Mouse (Mus musculus) midbrain, embryonic 10.5 days (tissue): ENCODE measurements around the gene Hist1h3d. TPM values are rescaled to one million over a fixed set of nuclear protein-coding genes. Genes with fewer than 3 reads are reported as not detected.
"Not testable (repeated sequence)": the region's sequence is repeated elsewhere in the genome, so short reads cannot be mapped to it uniquely, and the experiment has no call there.

Experiments
- DNase-seq: peaks from one replicate; pipeline ENCODE4 v3.0.0-alpha.2; 2017; ENCODE audit warnings: low spot score
- H3K27ac ChIP-seq: fragments of 300-500 bp; sonication (generic); replicated peaks from 2 replicates; pipeline ENCODE4 v1.5.1; 2016; ENCODE audit warnings: mild to moderate bottlenecking
- H3K27me3 ChIP-seq: fragments of 300-500 bp; sonication (generic); 2 replicates; pipeline ENCODE4 v1.6.1; 2016; ENCODE audit warnings: low read depth, mild to moderate bottlenecking; ENCODE audit not compliant: poor library complexity, severe bottlenecking
- H3K36me3 ChIP-seq: fragments of 300-500 bp; sonication (generic); 2 replicates; pipeline ENCODE4 v1.6.1; 2016; ENCODE audit warnings: mild to moderate bottlenecking, moderate library complexity
- H3K4me1 ChIP-seq: fragments of 300-500 bp; sonication (generic); 2 replicates; pipeline ENCODE4 v1.6.1; 2016
- H3K4me3 ChIP-seq: fragments of 300-500 bp; sonication (generic); 2 replicates; pipeline ENCODE4 v1.5.1; 2016; ENCODE audit warnings: mild to moderate bottlenecking, moderate library complexity
- H3K9me3 ChIP-seq: fragments of 300-500 bp; sonication (generic); replicated peaks from 2 replicates; pipeline ENCODE4 v1.6.1; 2016; ENCODE audit warnings: mild to moderate bottlenecking
- WGBS: fragments of 180-500 bp; shearing (Covaris S2); methylation state at CpG from one replicate; pipeline ENCODE4 v1.1.7; 2016; 5-methylcytosine and 5-hydroxymethylcytosine counted together
- microRNA-seq: library from miRNA; unstranded; fragments of <30 nt; microRNA quantifications from one replicate; pipeline ENCODE4, GENCODE M21; 2017
- polyA plus RNA-seq: library from polyadenylated mRNA; unstranded; fragments of >200 nt; fragmentation: Nextera tagmentation; extraction: Ambion mirVana; gene quantifications from 2 replicates; pipeline ENCODE4 v1.2.1, GENCODE M21; 2016

Hist1h3d gene
- polyA plus RNA-seq, 1 experiment from 2014 or later, result 10.8 TPM

- DNase-seq, result no peak
- H3K4me1 ChIP-seq, result no peaks in the 10 kb centered on the region
- WGBS, result 89% methylated on average over 3 of the region's 3 CpGs
- H3K36me3 ChIP-seq, result no peaks in the 10 kb centered on the region
- no peaks in the 10 kb centered on the region for H3K9me3 ChIP-seq
- H3K4me3 ChIP-seq, result no peak overlapping the region
- no peaks in the 10 kb centered on the region for H3K27me3 ChIP-seq
- no peak overlapping the region for H3K27ac ChIP-seq
Measured at GRCm38 (mm10) chr13:23611638-23612037, 36.1 kb downstream of the Hist1h3d start.

DNA sequence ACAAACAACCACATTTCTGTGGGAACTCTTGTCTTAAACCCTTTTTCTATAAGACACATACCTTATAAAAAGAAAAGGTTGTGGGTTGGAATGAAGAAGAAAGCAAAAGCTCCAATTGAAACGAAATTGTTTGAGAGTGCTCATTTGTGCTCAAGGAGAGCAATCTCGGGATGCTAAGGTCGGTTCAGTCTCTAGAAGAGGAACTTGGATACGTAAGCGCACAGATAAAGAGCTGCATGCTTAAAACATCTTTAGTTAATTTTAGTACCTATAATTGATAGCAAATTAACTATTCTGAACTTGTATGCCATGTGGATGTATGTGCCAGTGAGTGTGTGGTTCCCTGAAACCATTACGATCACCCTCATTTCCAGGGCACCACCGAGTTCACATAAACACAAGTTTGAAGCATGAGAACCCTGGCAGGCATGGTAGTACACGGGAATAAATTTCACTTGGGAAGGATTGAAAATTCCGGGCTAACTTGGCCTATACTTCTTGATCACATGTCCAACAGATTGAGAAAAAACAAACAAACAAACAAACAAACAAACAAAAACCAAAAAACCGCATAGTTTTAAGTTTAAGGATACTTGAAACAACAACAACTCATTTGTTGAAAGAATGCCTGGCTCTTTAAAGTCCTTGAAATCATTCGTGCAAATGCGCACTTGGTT lies 44.6 kb downstream of the Hist1h3d start:
- 59% methylated on average over 12 of the region's 12 CpGs for WGBS
- Histone ChIP-seq H3K4me1 (peaks cover 20% of the 10 kb centered on the region), H3K27ac (peak overlapping the region; percentile 96), H3K4me3 (peak overlapping the region; percentile 70), H3K36me3 (no peaks in the 10 kb centered on the region), H3K27me3 (peaks cover 6% of the 10 kb centered on the region), H3K9me3 (no peaks in the 10 kb centered on the region)
- peak; percentile 16 for DNase-seq

DNA sequence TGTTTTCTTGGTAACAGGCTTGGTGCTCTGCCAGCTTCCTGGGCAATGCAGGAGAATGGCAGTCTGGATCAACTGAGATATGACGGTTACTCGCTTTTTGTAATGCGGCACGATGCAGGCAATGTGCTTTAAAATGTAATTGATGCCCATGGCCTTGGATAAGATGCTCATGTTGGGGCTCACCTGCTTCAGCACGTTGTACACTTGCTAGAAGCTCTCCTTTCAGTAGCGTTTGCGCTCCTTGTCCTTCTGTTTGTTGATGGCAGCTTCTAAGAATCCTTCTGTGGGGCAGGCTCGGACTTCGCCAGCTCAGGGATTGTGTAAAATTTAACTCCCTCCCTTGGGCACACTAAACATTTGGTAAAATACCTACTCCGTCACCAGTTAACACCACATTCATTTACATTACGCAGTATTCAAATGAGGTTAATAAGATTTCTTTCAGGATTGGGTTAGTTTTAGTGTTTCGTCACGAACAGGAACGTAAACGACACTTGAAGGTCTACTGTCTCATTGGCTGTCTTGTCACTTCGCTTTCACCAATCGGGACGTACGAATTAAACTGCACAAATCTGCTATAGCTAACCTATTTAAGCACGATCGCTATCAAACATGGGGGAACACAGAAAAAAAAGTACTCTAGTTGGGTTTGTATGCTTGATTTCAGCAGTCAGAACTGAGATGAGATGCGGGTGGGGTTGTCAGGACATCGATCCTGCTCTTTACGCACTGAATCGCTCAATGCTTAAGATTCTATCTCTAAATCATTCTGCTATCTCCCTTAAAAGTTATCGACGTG lies 45.4 kb downstream of the Hist1h3d start, which contains the start of gene Hist1h2be:
TSS of gene Hist1h2be (minus strand) at position 392 of the 799 bp plus-strand sequence.
- DNase-seq, result peak; percentile 69
- Histone ChIP-seq H3K27me3 (peaks cover 13% of the 10 kb centered on the region), H3K27ac (peak within 1 kb of the TSS; percentile 96), H3K36me3 (no peaks in the 10 kb centered on the region), H3K4me3 (peak within 1 kb of the TSS; percentile 70), H3K4me1 (peaks cover 20% of the 10 kb centered on the region), H3K9me3 (no peaks in the 10 kb centered on the region)
- WGBS, result 2% methylated on average over 27 of the region's 27 CpGs

GRCm38 (mm10) chr13:23621532-23622174 lies 46.1 kb downstream of the Hist1h3d start:
- H3K36me3 ChIP-seq, result no peaks in the 10 kb centered on the region
- peak; percentile 68 for DNase-seq
- under 1% methylated on average over 18 of the region's 18 CpGs for WGBS
- H3K27ac ChIP-seq, result peak overlapping the region; percentile 96
- H3K4me1 ChIP-seq, result peaks cover 20% of the 10 kb centered on the region
- H3K4me3 ChIP-seq, result peak overlapping the region; percentile 70
- H3K27me3 ChIP-seq, result peaks cover 20% of the 10 kb centered on the region
- no peaks in the 10 kb centered on the region for H3K9me3 ChIP-seq

- peaks cover 23% of the 10 kb centered on the region for H3K27me3 ChIP-seq
- H3K36me3 ChIP-seq, H3K9me3 ChIP-seq: not testable (repeated sequence)
- peaks cover 20% of the 10 kb centered on the region for H3K4me1 ChIP-seq
- WGBS, result under 1% methylated on average over 53 of the region's 53 CpGs
- H3K27ac ChIP-seq, result peak within 1 kb of the TSS; percentile 96
- DNase-seq, result peak; percentile 91
- peak within 1 kb of the TSS; percentile 70 for H3K4me3 ChIP-seq
Measured at GRCm38 (mm10) chr13:23622175-23622671, 46.7 kb downstream of the Hist1h3d start, which contains the start of gene Hist1h1e. TSS of gene Hist1h1e (minus strand) at chr13:23622558.

GRCm38 (mm10) chr13:23622861-23623450 lies 47.4 kb downstream of the Hist1h3d start:
- no peaks in the 10 kb centered on the region for H3K36me3 ChIP-seq
- no peak for DNase-seq
- H3K27ac ChIP-seq, result peak overlapping the region; percentile 96
- H3K9me3 ChIP-seq, result no peaks in the 10 kb centered on the region
- peaks cover 22% of the 10 kb centered on the region for H3K4me1 ChIP-seq
- H3K27me3 ChIP-seq, result peaks cover 23% of the 10 kb centered on the region
- peak overlapping the region; percentile 70 for H3K4me3 ChIP-seq
- WGBS, result 30% methylated on average over 7 of the region's 7 CpGs

Small RNAs within 50 kb of the gene (microRNA-seq; reads per million reads assigned to microRNA genes)
- gene Gm44297, result 0.90 reads per million
- gene Gm44359, result not detected
- not detected for gene Gm44394

Other genes with a start within 250 kb of the Hist1h3d start
- 55.6 and 58.6 TPM in 2 replicates for gene Zfp322a, start 206.6 kb upstream of the Hist1h3d start, polyA plus RNA-seq
- gene Abt1, start 151.9 kb upstream of the Hist1h3d start, polyA plus RNA-seq, result 14.3 and 14.7 TPM in 2 replicates
- 0.04 and 0.06 TPM in 2 replicates for gene Btn1a1, start 109.9 kb upstream of the Hist1h3d start, polyA plus RNA-seq
- 0.26 and 0.38 TPM in 2 replicates for gene Btn2a2, start 86.9 kb upstream of the Hist1h3d start, polyA plus RNA-seq
- gene Hist1h4h, start 44.7 kb upstream of the Hist1h3d start, polyA plus RNA-seq, result 2.0 and 4.1 TPM in 2 replicates
- gene Hist1h2af, start 41.9 kb upstream of the Hist1h3d start, polyA plus RNA-seq, result 4.7 and 9.5 TPM in 2 replicates
- 5.5 and 5.6 TPM in 2 replicates for gene Hist1h3g, start 40.3 kb upstream of the Hist1h3d start, polyA plus RNA-seq
- 1.00 and 1.0 TPM in 2 replicates for gene Hist1h2bh, start 32.4 kb upstream of the Hist1h3d start, polyA plus RNA-seq
- gene Hist1h3f, start 31.7 kb upstream of the Hist1h3d start, polyA plus RNA-seq, result 1.1 and 1.5 TPM in 2 replicates
- 1.7 TPM in 1 of 2 replicates, not detected in the other for gene Hist1h4f, start 24.1 kb upstream of the Hist1h3d start, polyA plus RNA-seq
- 0.58 and 0.63 TPM in 2 replicates for gene Hist1h1d, start 22.5 kb upstream of the Hist1h3d start, polyA plus RNA-seq
- gene Hist1h3e, start 13.4 kb upstream of the Hist1h3d start, polyA plus RNA-seq, result 5.1 and 7.2 TPM in 2 replicates
- 85.6 and 104 TPM in 2 replicates for gene Hist1h2ae, start 4.5 kb upstream of the Hist1h3d start, polyA plus RNA-seq
- 4.5 and 6.4 TPM in 2 replicates for gene Hist1h2bg, start 4.4 kb upstream of the Hist1h3d start, polyA plus RNA-seq
- gene Hist1h2bf, start 1.6 kb upstream of the Hist1h3d start, polyA plus RNA-seq, result 3.8 TPM in 2 replicates
- 0.67 and 1.3 TPM in 2 replicates for gene Hist1h2ad, start 1.4 kb upstream of the Hist1h3d start, polyA plus RNA-seq
- gene Hist1h4d, start 5.8 kb downstream of the Hist1h3d start, polyA plus RNA-seq, result 95.1 and 103 TPM in 2 replicates
- gene Hist1h2be, start 45.4 kb downstream of the Hist1h3d start, polyA plus RNA-seq, result 3.1 and 3.2 TPM in 2 replicates
- gene Hist1h1e, start 46.8 kb downstream of the Hist1h3d start, polyA plus RNA-seq, result 18.0 and 22.4 TPM in 2 replicates
- 1.3 TPM in 2 replicates for gene Hist1h2ac, start 108.2 kb downstream of the Hist1h3d start, polyA plus RNA-seq
- 22.1 and 23.9 TPM in 2 replicates for gene Hist1h2bc, start 108.4 kb downstream of the Hist1h3d start, polyA plus RNA-seq
- gene Hist1h1t, start 120.1 kb downstream of the Hist1h3d start, polyA plus RNA-seq, result not detected in 2 replicates
- 4.9 and 5.1 TPM in 2 replicates for gene Hist1h4c, start 122.7 kb downstream of the Hist1h3d start, polyA plus RNA-seq
- gene Hfe, start 135.1 kb downstream of the Hist1h3d start, polyA plus RNA-seq, result 2.3 and 2.5 TPM in 2 replicates
- gene Hist1h1c, start 163.0 kb downstream of the Hist1h3d start, polyA plus RNA-seq, result 8.8 and 9.5 TPM in 2 replicates
- gene Hist1h3c, start 169.8 kb downstream of the Hist1h3d start, polyA plus RNA-seq, result 7.3 and 9.5 TPM in 2 replicates
- gene Hist1h2bb, start 171.0 kb downstream of the Hist1h3d start, polyA plus RNA-seq, result 2.3 and 2.4 TPM in 2 replicates
- gene Hist1h2ab, start 175.4 kb downstream of the Hist1h3d start, polyA plus RNA-seq, result 44.4 and 45.3 TPM in 2 replicates
- gene Hist1h3b, start 176.5 kb downstream of the Hist1h3d start, polyA plus RNA-seq, result 8.1 and 11.3 TPM in 2 replicates
- 4.9 and 6.9 TPM in 2 replicates for gene Hist1h4b, start 181.2 kb downstream of the Hist1h3d start, polyA plus RNA-seq
- 0.42 TPM in 1 of 2 replicates, not detected in the other for gene Hist1h4a, start 185.5 kb downstream of the Hist1h3d start, polyA plus RNA-seq
- 3.6 and 3.9 TPM in 2 replicates for gene Hist1h3a, start 186.6 kb downstream of the Hist1h3d start, polyA plus RNA-seq
- gene Hist1h1a, start 187.9 kb downstream of the Hist1h3d start, polyA plus RNA-seq, result 1.7 and 2.7 TPM in 2 replicates
- gene Trim38, start 194.2 kb downstream of the Hist1h3d start, polyA plus RNA-seq, result 0.20 TPM in 1 of 2 replicates, not detected in the other
- gene Slc17a2, start 231.2 kb downstream of the Hist1h3d start, polyA plus RNA-seq, result not detected in 2 replicates